8 mouse cellular contexts compared by ENCODE assay signal in the genomic region with DNA sequence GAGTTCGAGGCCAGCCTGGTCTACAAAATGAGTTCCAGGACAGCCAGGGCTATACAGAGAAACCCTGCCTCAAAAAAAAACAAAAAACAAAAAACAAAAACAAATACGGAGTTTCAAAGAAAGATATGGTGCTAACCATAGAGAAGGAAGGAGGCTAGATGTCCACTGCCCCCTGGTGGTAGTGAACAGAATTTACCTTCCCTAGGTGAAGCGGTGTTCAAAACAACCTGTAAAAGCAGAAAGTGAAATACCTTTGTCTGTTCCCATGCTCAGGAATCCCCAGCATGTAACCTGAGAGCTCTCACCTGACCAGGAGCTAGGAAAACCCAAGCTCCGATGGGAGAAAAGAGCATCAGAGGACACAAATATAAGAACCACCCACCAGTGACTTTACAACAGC.
DNase-seq lines count a peak whose midpoint lies in the region; ATAC-seq and TF ChIP-seq lines count a peak whose summit lies in the region.
"Had no signal": no experiment of that assay in that cellular context is flagged by ENCODE, and none has a peak within 500 bp of the region (broad histone marks: within the 10 kb centered on the region; RNA-seq: fewer than 3 reads in every experiment).

No protein-coding gene starts in this region.

- 0 out of 2 replicates have a peak, but pooled peaks have one; percentile 67 for ATAC-seq in megakaryocyte-erythroid progenitor cell, adult 5-6 weeks (replicated peaks; ENCODE audit: low FRiP score, low TSS enrichment, poor library complexity, severe bottlenecking)

- TF ChIP-seq POLR2A in cortical plate, adult 2 months (IDR thresholded peaks at IDR 0.05; ENCODE audit: extremely low read depth, insufficient read depth, low read length), result no peak

- peak; percentile 78 for TF ChIP-seq CTCF in layer of hippocampus, adult 2 months (conservative IDR thresholded peaks at IDR 0.05)
- peak; percentile 35; the same call in 1 of the 2 replicates for TF ChIP-seq CTCF in cortical plate, adult 2 months (IDR thresholded peaks at IDR 0.05; ENCODE audit: extremely low read depth, insufficient read depth, low read length)

- no peaks in the 10 kb centered on the region for H3K4me1 ChIP-seq in cortical plate, adult 2 months (ENCODE audit: control insufficient read depth, insufficient read depth, low read length)

- H3K4me3 ChIP-seq in layer of hippocampus, adult 2 months, result no peak overlapping the region
- no peak overlapping the region for H3K4me3 ChIP-seq in cortical plate, adult 2 months (ENCODE audit: insufficient read depth, low read length)
- H3K4me3 ChIP-seq: limb, embryonic 15.5 days had no signal

- no peak overlapping the region for H3K27ac ChIP-seq in layer of hippocampus, adult 2 months
- no peak overlapping the region for H3K27ac ChIP-seq in cortical plate, adult 2 months (ENCODE audit: insufficient read depth, low read length)
- H3K27ac ChIP-seq: limb, embryonic 15.5 days had no signal

- DNase-seq in layer of hippocampus, adult 2 months (ENCODE audit: low spot score in 2 of 2), result peak in 1 of 2 experiments; percentile 17
- no peak for DNase-seq in layer of hippocampus, adult 11-12 months (ENCODE audit: low spot score)
- DNase-seq in NIH3T3 (ENCODE audit: low read depth), result peak; percentile 53
- no peak for DNase-seq in gastrocnemius, postnatal 4 days (ENCODE audit: low spot score in 2 of 2)
- no peak for DNase-seq in right cerebral cortex, adult 18-20 months
